Mouse (Mus musculus) lung, postnatal 14 days (tissue): ENCODE data around the gene Gga3.
A peak's percentile ranks its signal among the peaks of the same experiment; 100 is the strongest.

Experiments used
- DNase-seq: peaks from one replicate; pipeline ENCODE4 v3.0.0; 2021

The Gga3 gene

DNA sequence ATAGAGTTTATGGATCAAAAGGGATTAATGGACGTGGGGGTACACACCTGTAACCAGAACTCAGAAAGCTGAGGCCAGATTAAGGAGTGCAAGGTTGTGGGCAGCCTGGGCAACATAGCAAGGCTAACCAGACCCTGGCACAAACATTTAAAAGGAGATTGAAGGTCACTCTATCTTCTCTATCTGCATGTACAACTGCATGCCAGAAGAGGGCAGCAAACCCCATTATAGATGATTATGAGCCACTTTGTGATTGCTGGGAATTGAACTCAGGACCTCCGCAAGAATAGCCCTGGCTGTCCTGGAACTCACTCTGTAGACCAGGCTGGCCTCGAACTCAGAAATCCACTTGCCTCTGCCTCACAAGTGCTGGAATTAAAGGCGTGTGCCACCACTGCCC lies 51.1 kb downstream of the Gga3 start:
- peak; percentile 7 for DNase-seq

DNA sequence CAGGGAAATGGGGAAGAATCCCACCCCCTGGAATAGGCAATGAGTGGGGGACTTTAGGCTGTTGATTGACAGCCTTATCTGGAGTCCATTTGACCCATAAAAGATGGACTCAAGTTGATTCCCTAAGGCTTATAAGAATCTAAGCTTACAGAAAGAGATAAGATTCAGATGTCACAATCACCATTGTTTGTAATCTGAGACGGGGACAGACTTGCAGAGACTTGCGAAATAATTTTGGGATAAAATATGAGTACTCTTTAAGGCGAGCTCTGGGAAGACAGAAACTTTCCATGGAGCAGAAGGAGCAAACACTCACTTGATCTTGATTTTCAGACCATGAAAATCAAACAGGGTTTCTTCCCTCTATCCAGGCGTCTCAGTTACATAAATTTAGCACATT lies 60.3 kb downstream of the Gga3 start:
- DNase-seq, result no peak

GRCm38 (mm10) chr11:115538045-115538444 lies 65.8 kb downstream of the Gga3 start:
- DNase-seq, result no peak

DNA sequence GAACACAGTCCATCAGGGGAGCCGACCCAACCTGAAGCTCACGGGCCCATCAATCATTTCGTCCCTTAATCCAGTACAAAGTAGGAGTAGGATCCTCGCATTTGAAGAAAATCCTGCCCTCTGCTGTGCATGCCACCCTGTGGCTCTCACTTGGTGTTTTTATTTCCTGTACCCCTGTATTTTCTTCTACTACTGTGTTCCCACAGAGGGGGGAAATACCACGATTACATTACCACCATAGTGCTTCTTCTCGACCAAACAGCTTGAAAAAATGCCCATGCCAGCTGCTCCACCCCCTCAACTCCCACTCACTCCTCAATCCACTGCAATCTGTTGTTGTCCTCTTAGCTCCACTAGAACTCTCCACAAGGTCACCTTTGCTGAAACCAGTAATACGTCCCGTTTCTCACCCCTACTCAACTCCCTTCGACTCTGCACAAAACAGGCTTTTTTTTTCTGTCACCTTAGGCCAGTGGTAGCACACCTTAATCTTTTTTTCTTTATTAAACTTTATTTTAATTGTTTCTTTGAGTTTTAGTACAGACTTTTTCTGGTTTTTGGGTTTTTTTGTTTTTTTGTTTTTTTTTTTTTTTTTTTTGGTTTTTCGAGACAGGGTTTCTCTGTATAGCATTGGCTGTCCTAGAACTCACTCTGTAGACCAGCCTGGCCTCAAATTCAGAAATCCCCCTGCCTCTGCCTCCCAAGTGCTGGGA lies 66.8 kb downstream of the Gga3 start:
- DNase-seq, result peak; percentile 4

DNA sequence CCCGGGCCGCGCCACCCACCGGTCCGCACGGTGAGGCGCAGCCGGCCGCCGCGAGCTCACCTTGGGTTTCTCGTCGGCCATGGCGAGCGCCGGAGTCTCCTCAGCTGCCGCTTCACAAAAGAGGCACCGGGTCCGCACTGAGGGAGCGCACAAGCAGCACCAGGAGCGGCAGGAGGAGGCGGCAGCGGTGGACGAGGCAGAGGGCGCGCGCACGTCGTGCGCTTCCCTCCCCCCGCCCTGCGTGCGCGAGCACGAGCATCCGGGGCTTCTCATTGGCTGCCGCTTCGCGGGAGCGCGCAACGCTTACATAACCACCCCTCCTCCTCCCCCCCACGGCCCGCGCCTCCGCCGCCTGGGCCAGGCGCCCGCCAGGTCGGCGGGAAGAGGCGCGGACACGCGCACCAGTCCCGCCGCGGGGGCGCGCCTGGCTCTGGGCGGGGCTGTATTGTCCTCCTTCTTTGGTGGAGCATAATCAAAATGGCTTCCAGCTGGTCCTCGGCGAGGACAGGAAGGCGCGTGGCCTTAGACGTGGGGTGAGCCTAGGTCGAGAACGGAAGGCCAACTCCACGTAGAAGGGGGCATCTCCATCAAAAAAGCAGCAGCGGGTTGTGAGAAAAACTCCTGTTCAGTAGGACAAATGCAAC lies 67.7 kb downstream of the Gga3 start, which contains the start of gene Sumo2:
TSS of gene Sumo2 (minus strand) at position 239 of the 644 bp plus-strand sequence.
- peak; percentile 99 for DNase-seq

DNA sequence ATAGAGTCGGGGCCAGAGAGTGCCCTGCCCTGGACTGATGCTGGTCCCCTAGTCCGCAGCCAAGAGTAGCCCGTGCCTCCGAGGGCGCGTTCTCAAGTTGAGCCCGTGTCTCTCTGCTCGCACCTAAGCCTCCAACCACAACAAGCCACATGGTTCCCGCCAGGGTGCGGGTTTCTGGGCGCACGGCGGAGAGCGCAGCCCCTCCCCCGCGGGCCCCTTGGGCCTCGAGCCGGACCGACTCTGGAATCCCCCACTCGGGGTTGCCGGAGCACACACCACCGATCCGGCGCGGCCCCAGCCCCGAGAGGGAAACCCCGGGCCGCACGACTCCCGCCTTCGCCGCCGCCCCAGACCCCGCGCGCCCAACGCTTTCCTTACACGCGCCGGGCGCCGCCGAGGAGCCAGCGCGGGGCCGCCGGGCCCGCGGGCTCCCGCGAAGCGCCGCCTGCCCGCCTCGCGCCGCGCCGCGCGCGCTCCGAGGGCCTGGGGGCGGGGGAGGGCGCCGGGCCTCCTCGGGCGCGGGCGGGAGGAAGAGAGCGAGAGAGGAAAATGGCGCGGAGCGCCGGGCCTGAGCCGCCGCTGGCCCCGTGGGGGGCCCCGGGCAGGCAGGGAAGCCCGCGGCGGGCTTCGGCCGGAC lies 68.3 kb downstream of the Gga3 start:
- DNase-seq, result peak; percentile 68

- DNase-seq, result no peak
Measured at GRCm38 (mm10) chr11:115534759-115535371, 69.0 kb downstream of the Gga3 start.
